Mouse (Mus musculus): ENCODE measurements at regions not wholly inside any gene's neighbourhood (a gene's known extent, or its start where the extent isn't known, plus 50 kb on each side); places are given as distances from the start of the nearest gene placed in this dataset.

GRCm38 (mm10) chr6:22442591-22442990 lies 86.5 kb upstream of the Fam3c start:
- no peak for TF ChIP-seq CTCF (IDR thresholded peaks at IDR 0.05; ENCODE audit: low read depth)
- no peak for TF ChIP-seq EP300 (IDR thresholded peaks at IDR 0.05; ENCODE audit: low read depth)

Data from heart, postnatal 0 days (tissue).